Mouse (Mus musculus) liver, postnatal 0 days (tissue): ENCODE measurements around the gene Acad10.

Experiments
- CTCF ChIP-seq: sonication (generic); IDR thresholded peaks from 2 replicates; pipeline ENCODE4 v1.5.1; 2016; ENCODE audit warnings: antibody characterized with exemption, low read depth
- EP300 ChIP-seq: IDR thresholded peaks from 2 replicates; pipeline ENCODE4 v1.6.1; 2016; ENCODE audit warnings: antibody characterized with exemption, low read depth, mild to moderate bottlenecking

GRCm38 (mm10) chr5:121586400-121587039, 73.8 kb downstream of the Acad10 start:
- TF ChIP-seq EP300 (no peak), CTCF (no peak)
